In the genomic region with DNA sequence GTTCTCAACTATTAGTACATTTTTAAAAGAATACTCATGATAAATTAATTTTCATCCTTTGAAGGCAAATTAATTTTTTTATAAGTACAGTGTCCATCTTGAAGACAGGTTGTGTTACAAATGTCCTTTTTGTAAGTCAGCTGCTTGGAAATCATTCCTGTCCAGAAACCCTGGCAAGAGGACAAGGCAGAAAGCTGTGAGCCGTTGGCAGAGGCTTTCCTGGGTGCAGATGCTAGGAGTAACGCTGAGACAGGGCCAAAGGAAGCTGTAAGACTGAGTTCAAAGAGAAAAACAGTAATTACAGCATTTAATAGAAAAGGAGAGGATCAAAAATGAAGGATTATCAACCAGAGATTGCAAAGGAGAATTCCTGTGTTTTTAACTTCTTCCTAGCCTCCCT, we compare ENCODE assay signal across 15 mouse cellular contexts. TPM values are rescaled to one million over a fixed set of nuclear protein-coding genes. Genes with fewer than 3 reads are reported as not detected.
DNase-seq lines count a peak whose midpoint lies in the region; ATAC-seq lines count a peak whose summit lies in the region.
"Had no signal": no experiment of that assay in that cellular context is flagged by ENCODE, and none has a peak within 500 bp of the region (broad histone marks: within the 10 kb centered on the region; RNA-seq: fewer than 3 reads in every experiment).

No protein-coding gene starts in this region.

- no peaks in the 10 kb centered on the region for H3K9me3 ChIP-seq in limb, embryonic 12.5 days
- no peaks in the 10 kb centered on the region for H3K9me3 ChIP-seq in limb, embryonic 10.5 days (replicated peaks)
- H3K9me3 ChIP-seq in kidney, embryonic 15.5 days (replicated peaks): no peaks in the 10 kb centered on the region
- H3K9me3 ChIP-seq: G1E; hindbrain, embryonic 15.5 days; limb, embryonic 15.5 days; midbrain, embryonic 10.5 days had no signal

- no peaks in the 10 kb centered on the region for H3K4me1 ChIP-seq in limb, embryonic 12.5 days (replicated peaks)
- H3K4me1 ChIP-seq in limb, embryonic 10.5 days: no peaks in the 10 kb centered on the region
- no peaks in the 10 kb centered on the region for H3K4me1 ChIP-seq in kidney, embryonic 15.5 days
- H3K4me1 ChIP-seq: hindbrain, embryonic 15.5 days; limb, embryonic 15.5 days had no signal

- DNase-seq in gastrocnemius, adult 18-20 months (ENCODE audit: low spot score): peak; percentile 86
- DNase-seq in gastrocnemius, postnatal 4 days (ENCODE audit: low spot score in 2 of 2): no peak
- no peak for DNase-seq in limb, embryonic 10.5 days (ENCODE audit: low spot score)
- peak; percentile 82 to 84 for DNase-seq in cerebellum, postnatal 10 days
- DNase-seq in gastrocnemius, postnatal 25 days: peak; percentile 68
- DNase-seq: kidney, adult 8-10 months; liver, postnatal 0 days; lung, postnatal 36 days had no signal

- H3K4me2 ChIP-seq in limb, embryonic 12.5 days: no peak overlapping the region
- H3K4me2 ChIP-seq in kidney, embryonic 15.5 days: no peak overlapping the region
- H3K4me2 ChIP-seq: hindbrain, embryonic 15.5 days; limb, embryonic 15.5 days had no signal

- no peak overlapping the region for H3K9ac ChIP-seq in limb, embryonic 12.5 days (replicated peaks)
- H3K9ac ChIP-seq in kidney, embryonic 15.5 days: no peak overlapping the region
- H3K9ac ChIP-seq: hindbrain, embryonic 15.5 days; limb, embryonic 15.5 days; liver, postnatal 0 days had no signal

- no peak for ATAC-seq in limb, embryonic 12.5 days (ENCODE audit: insufficient number of reproducible peaks, insufficient read depth, low FRiP score, low TSS enrichment, low read depth)
- no peak for ATAC-seq in kidney, embryonic 15.5 days (replicated peaks; ENCODE audit: low FRiP score)
- ATAC-seq: liver, postnatal 0 days had no signal

- WGBS in limb, embryonic 12.5 days: 73% methylated on average over 2 of the region's 2 CpGs
- WGBS in limb, embryonic 10.5 days: 84% methylated on average over 2 of the region's 2 CpGs
- WGBS in kidney, embryonic 15.5 days: 88% methylated on average over 2 of the region's 2 CpGs

- peaks cover 49% of the 10 kb centered on the region for H3K36me3 ChIP-seq in limb, embryonic 12.5 days
- H3K36me3 ChIP-seq in limb, embryonic 10.5 days: peaks cover 68% of the 10 kb centered on the region
- peaks cover 49% of the 10 kb centered on the region for H3K36me3 ChIP-seq in kidney, embryonic 15.5 days

- 0 out of 2 replicates have a peak overlapping the region, but pooled peaks have one; percentile 12 for H3K27ac ChIP-seq in limb, embryonic 12.5 days
- H3K27ac ChIP-seq in limb, embryonic 10.5 days: no peak overlapping the region
- H3K27ac ChIP-seq in kidney, embryonic 15.5 days: no peak overlapping the region
- H3K27ac ChIP-seq: hindbrain, embryonic 15.5 days; left cerebral cortex, adult 2 months; limb, embryonic 15.5 days; midbrain, embryonic 10.5 days had no signal

- H3K27me3 ChIP-seq in limb, embryonic 12.5 days: no peaks in the 10 kb centered on the region
- H3K27me3 ChIP-seq in limb, embryonic 10.5 days (ENCODE audit: low read depth, poor library complexity, severe bottlenecking): no peaks in the 10 kb centered on the region
- no peaks in the 10 kb centered on the region for H3K27me3 ChIP-seq in kidney, embryonic 15.5 days
- H3K27me3 ChIP-seq: hindbrain, embryonic 15.5 days; limb, embryonic 15.5 days had no signal

- H3K4me3 ChIP-seq in limb, embryonic 12.5 days (replicated peaks): no peak overlapping the region
- H3K4me3 ChIP-seq in limb, embryonic 10.5 days: no peak overlapping the region
- H3K4me3 ChIP-seq in kidney, embryonic 15.5 days (replicated peaks): no peak overlapping the region
- H3K4me3 ChIP-seq: hindbrain, embryonic 15.5 days; left cerebral cortex, adult 2 months; limb, embryonic 15.5 days; midbrain, embryonic 10.5 days had no signal

RNA-seq across cellular contexts. Expression of a gene that starts 48.3 kb away (rescaled TPM):
- total RNA-seq in gastrocnemius, adult 18-20 months (2021): 100 to 1,000 TPM; 266 to 284 TPM
- 100 to 1,000 TPM; 884 to 908 TPM for total RNA-seq in gastrocnemius, postnatal 4 days (2021)
- 815 and 839 TPM in 2 replicates for polyA plus RNA-seq in limb, embryonic 12.5 days (2016; fragmentation: Nextera tagmentation; extraction: Ambion mirVana)
- 565 and 690 TPM in 2 replicates for polyA plus RNA-seq in limb, embryonic 10.5 days (2016; fragmentation: Nextera tagmentation; extraction: Ambion mirVana)
- total RNA-seq in gastrocnemius, postnatal 25 days (2021): 100 to 1,000 TPM; 238 to 268 TPM
- 647 and 670 TPM in 2 replicates for polyA plus RNA-seq in kidney, embryonic 15.5 days (2015; fragmentation: Nextera tagmentation; extraction: Ambion mirVana)

Comparison
In these comparisons a context has a peak if more than half of its experiments do, and no peak if none do; other contexts are left out.
1. DNase-seq: peak in gastrocnemius, adult 18-20 months (single experiment), cerebellum, postnatal 10 days (2 of 2) and gastrocnemius, postnatal 25 days (single experiment); none in gastrocnemius, postnatal 4 days (0 of 2) and limb, embryonic 10.5 days (single experiment).